Mouse (Mus musculus) thymus, postnatal 0 days (tissue): Measurements from ENCODE around the gene Ptprf. TPM values are rescaled to one million over a fixed set of nuclear protein-coding genes. Genes with fewer than 3 reads are reported as not detected.
A peak's percentile ranks its signal among the peaks of the same experiment; 100 is the strongest.

Experiments used
- DNase-seq: peaks from one replicate; pipeline ENCODE4 v3.0.0-alpha.2; 2015; ENCODE audit warnings: low spot score
- microRNA-seq: library from miRNA; unstranded; fragments of <30 nt; microRNA quantifications from one replicate; pipeline ENCODE4, GENCODE M21; 2016; ENCODE audit warnings: borderline number of aligned reads
- polyA plus RNA-seq: library from polyadenylated mRNA; unstranded; fragments of >200 nt; fragmentation: Nextera tagmentation; extraction: Ambion mirVana; gene quantifications from 2 replicates; pipeline ENCODE4 v1.2.1, GENCODE M21; 2015

Gene Ptprf
- polyA plus RNA-seq, 1 experiment from 2014 or later, result 33.7 TPM

DNA sequence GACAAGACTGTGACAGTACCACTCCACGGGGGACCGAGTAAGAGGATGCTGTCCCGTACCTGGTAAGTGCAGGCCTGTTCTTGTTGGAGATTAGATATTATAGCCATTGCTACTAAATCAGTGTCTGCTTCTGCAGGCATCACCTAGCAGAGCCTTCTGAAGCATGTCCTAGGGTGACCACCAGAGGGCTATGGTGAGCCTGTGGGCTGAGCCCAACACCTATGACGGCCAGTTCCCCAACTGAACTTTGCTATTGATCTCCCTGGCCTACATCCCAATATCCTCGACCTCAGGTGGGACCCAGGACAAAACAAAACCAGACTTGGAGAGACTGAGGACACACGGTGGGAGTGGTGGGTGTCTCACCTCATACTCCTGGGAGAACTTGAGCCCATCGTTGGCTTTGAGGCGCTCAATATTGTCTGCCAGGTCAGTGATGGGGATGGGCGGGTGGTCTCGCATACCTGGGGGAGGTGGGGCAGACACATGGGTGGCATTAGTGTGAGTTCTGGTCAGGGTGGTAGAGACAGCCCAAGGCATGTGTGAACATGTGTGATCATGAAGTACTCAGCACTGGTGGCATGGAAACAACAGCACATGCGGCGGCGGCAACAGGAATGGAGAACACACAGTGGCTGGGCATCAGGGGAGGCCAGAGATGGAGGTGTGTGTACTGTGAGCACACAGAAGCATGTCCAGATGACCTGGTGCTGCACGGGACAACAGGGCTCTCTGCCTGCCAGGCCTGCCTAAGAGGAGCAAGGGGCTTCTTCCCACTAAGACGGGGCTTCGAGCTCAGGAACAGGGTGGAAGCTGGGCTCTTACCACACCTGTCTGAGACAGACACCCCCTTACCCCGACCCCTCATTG is 74.2 kb downstream of the Ptprf start:
- peak; percentile 50 for DNase-seq

DNA sequence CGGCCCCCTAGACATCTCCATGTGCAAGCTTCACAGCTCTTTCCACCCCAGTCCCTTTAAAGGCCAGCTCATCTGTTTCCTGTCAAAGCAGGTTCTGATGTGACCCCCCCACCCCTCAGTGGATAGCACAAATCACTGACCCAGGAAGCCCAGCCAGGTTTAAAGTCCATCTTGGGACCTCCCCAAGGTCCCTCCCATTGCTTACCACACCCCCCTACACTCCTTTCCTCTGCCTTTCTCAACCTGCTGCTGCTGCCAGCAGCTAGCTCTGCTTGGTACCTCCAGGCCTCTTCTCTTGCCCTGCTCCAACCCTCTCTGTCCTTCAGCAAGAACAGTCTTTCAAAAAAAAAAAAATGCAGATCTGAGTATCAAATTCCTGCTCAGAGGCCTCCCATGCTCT is 76.3 kb downstream of the Ptprf start:
- no peak for DNase-seq

DNA sequence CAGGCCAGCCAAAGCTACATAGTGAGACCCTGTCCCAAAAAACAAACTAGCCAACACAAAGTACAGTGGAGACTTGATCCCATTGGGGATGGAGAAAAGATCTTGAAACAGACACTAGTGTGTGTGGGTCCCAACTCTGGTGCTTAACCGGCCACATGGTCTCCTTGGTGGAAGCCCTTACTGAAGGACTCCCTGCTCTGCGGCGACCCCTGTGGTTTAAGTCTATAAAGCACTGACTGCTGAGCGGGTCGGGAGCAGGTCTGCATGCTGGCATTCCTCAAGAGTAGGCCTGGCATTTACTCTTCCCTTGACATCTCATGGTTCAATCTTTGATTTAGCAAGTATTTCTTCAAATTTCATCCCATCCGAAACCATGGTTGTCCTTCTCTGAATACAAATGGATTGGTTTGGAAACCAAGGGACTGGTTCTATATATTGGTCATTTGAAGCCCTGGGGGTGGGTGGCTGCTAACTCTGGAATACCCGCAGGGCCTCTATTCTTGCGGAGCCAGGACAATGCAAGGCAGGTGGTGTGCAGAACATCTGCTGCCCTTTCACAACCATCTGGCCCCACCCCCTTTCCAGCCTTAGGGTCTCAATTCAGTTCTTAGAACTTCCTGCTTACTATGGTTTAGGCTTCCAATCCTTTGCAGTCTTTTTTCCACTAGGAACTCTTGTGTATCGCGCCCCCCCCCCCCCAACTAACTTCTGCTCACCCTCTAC is 84.1 kb downstream of the Ptprf start:
- DNase-seq, result no peak

DNA sequence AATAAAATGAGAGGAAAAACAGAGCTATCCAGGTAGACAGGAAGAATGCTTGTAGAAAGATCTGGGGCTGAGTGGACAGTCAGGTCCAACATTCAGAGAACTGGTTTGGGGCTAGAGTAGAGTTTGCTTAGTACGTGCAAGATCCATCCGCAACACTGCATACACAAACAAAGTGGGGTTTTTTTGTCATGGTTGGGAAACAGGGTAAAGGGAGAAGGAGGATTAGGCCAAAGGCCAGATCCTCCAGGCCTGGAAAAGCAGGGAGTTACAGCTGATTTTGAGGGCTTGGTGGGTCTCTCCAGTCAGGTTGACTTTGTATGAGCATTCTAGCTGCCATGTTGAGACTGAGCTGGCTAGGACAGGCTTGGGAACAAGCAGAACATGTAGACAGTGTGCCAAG is 85.3 kb downstream of the Ptprf start:
- no peak for DNase-seq

DNA sequence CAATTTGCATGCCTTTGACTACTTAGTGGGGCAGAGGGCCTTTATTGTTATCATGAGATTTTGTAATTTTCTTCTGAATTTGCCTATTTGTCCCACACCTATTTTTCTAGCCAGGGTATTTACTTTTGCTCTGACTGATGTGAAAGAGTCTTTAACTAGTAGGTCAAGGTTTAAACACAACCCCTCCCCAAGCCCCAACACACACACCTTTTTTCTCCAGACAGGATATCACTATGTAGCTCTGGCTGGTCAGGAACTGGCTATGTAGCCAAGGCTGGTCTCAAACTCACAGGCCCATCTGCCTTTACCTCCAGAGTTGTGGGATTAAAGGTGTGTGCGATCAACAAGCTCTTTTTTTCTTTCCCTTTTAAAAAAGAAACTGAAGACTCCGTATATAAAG is 92.1 kb downstream of the Ptprf start:
- DNase-seq, result no peak

DNA sequence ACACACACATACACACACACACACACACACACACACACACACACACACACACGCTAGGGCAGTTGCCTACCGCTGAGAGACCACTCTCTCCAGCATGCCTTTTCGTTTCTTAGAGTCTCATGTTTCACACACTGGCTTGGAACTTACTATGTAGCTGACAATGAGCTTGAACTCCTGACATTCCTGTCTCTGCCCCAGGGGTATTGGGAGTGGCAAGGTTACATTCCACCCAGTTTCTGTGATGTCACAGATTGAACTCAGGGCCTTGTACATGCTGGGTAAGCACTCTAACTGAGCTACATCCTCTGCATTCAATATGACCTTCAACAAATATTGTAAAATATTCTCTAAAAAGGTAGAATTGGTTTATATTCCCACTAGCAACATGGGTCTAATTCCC is 92.6 kb downstream of the Ptprf start:
- no peak for DNase-seq

DNA sequence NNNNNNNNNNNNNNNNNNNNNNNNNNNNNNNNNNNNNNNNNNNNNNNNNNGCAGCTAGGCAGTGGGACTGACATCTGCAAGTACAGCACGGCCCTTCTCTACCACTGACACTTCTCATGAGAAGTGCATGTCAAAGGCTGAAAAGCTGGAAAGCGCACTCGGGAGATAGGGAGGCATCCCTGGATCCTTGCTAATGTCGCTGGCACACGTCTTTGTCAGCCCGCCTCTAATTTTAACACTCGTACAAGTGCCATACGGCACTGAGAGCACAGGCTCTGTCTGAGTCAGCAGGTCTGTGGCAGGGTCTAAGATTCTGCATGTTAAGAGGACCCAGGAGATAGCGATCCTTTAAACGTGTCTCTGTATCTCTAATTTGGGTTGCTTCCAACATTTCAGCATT is 95.0 kb downstream of the Ptprf start:
- no peak for DNase-seq

DNA sequence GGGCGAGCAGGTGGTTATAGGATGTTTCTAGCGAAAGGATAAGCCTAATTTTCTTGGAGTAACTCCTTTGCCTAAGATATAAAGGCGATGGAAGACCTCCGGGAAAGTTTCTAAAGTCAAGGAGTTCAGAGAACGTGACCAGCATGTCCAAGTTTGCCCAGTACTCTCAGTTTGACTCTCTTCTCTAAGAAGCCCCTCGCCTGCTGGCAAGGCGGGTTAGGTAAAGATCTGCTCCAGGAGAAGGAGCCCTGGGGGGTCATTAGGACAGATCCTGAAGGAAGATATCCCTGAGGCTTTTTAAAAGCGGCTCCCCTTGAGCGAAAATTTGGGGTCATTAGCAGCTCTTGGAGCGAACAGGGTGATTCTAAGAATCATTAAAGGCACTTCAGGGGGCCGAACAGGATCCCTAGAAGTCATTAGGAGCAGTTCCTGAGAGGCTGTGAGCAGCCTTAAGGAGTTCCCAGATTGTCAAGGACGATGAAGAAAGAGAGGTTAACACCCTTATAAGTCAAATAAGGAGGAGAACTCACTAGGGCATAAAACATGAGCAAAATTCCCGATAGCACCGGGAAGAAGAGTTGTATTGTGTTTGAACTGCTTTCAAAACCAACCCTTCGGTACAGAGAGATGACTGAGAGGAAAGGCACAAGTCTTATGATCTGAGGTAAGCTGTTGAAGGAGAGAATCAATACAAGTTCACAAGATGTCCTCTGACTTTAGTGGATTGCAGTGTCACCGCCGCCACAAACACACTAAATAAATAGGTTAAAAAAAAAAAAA is 110.7 kb downstream of the Ptprf start:
- DNase-seq, result peak; percentile 13

DNA sequence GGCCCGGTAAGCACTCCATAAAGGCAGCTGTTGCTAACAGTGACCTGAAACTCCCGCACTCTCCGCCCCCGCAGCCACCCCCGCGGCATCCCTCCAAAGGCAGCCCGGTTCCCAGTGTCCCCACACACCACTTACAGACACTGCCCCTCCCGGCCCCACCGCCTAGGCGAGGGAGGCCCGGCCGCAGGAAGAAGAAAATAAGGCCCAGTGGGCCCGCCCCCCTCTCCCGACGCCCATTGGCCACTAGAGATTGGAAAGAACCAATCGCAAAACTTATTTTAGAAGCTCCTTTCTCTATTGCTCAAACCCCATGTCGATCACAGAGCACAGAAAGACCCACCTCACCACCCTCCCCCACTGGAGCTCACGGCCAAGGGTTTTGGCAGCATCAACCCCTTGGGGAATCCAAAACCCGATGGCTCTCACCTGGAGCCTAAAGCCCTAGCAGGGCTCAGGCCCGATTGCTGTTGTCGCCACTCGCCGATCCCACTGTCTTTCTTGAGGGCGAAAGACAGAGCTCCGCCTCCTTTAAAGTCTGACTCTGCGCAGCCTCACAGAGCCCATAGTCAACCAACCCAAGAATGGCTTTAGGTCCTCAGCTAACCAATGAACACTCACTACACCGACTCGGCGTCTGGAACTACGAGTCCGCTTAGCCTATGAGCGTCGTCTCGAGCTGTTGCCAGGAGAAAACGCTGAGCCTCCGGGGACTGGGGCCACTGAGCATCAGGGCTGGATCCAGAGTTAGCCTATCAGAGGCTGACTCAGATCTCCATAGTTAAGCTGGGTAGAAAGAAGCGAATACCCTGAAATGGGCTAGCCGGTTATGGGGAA is 111.5 kb downstream of the Ptprf start, which contains the start of gene Kdm4a:
Kdm4a (minus strand) TSS at position 577 of the 834 bp plus-strand sequence.
- peak; percentile 98 for DNase-seq

DNA sequence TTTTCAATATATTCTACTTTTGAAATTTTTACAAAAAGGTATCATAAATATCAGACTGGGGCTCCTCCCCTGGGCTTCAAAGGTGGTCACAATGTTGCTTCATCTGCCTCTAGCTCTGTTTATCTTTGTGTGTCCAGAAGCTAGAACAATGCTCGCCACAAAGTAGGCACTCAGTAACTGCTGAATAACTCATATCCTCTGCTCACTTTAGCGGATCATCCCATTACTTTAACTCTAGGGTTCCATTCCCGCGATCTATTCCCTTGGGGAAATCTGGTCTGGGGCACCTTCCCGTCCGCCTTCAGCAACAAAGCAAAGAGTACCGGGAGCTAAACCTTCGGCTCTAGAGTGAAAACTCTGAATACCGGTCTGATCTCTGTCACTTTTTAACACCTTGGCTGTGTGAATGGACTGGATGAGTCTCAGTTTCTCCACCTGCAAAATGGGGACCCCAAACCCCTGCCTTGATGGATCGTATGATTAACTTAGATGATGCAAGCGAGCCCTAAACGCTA is 112.2 kb downstream of the Ptprf start:
- no peak for DNase-seq

DNA sequence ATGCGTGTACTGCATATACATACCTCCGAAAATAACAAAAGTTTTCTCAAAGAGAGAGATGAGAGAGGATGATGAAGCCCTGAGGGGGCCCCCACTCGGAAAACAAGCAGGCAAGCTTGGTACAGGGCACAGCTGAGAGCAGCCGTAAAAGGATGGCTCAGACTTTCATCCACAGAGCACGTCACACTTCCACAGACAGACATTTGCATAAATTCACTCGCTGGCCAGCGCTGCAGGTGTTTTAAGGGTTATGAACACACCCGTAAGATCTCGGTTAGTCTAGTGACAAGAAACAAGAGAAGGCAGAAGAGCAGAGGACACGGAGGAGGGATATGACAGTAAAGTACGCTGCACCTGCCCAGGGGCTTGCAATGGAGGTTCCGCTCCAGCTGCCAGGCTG is 118.7 kb downstream of the Ptprf start:
- no peak for DNase-seq

DNA sequence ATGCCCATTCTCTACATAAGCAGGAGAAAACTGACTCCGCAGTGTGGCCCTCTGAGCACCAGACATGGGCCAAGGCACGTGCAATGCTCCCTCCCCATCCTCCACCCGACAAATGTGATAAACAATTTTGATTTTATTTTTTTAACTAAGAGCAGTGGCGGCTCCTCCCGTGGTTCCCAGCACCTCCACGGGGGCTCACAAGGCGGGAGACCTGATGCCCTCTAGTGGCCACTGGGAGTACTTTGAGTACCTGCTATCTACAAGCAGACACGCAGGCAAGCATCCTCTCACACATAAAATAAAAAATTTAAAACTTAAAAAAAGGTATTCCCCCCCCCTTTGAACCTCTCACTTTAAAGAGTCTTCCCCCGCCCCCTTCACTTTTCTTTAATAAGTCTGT is 120.2 kb downstream of the Ptprf start:
- DNase-seq, result peak; percentile 25

DNA sequence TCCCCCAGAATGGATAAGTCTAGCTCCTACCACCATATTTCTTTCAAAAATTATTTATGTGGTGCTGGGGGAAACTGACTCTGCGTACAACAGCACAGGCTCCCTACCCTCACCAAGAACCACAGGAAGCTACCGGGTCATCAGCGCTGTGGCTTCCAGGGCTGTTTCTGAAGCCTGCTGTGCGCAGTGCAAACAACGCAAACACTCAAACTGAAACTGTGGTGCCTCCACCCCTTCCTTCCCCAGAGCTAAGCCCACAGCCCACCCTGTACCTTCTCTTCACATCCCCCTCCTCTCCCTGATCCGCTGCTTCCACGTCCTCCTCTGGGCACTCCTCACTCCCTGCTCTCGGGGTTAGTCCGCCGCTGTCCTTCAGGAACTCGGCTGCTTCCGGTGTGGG is 129.1 kb downstream of the Ptprf start:
- DNase-seq, result no peak

Small RNAs within 50 kb of the gene (microRNA-seq; reads per million reads assigned to microRNA genes)
- 2.1 reads per million for gene Mir7226

Other genes with a start within 250 kb of the Ptprf start
- gene St3gal3, start 156.5 kb downstream of the Ptprf start, polyA plus RNA-seq, result 4.2 and 4.7 TPM in 2 replicates
- gene Kdm4a, start 111.4 kb downstream of the Ptprf start, polyA plus RNA-seq, result 29.8 and 34.0 TPM in 2 replicates
- gene Szt2, start 117.9 kb upstream of the Ptprf start, polyA plus RNA-seq, result 5.4 and 8.4 TPM in 2 replicates
- gene Med8, start 117.9 kb upstream of the Ptprf start, polyA plus RNA-seq, result 103 and 109 TPM in 2 replicates
- gene Elovl1, start 136.7 kb upstream of the Ptprf start, polyA plus RNA-seq, result 47.4 and 50.9 TPM in 2 replicates
- 241 and 247 TPM in 2 replicates for gene Cdc20, start 145.9 kb upstream of the Ptprf start, polyA plus RNA-seq
- gene Mpl, start 166.1 kb upstream of the Ptprf start, polyA plus RNA-seq, result 0.33 and 0.39 TPM in 2 replicates
- gene Tie1, start 198.7 kb upstream of the Ptprf start, polyA plus RNA-seq, result 6.2 and 8.2 TPM in 2 replicates
- 3.0 TPM in 2 replicates for gene 2610528J11Rik, start 235.6 kb upstream of the Ptprf start, polyA plus RNA-seq